11 mouse cellular contexts compared by ENCODE assay signal in genomic region chr2:102071022-102071717, GRCm38 (mm10).
A peak's percentile ranks its signal among the peaks of the same experiment; 100 is the strongest.
DNase-seq lines count a peak whose midpoint lies in the region; ATAC-seq lines count a peak whose summit lies in the region.
"Had no signal": no experiment of that assay in that cellular context is flagged by ENCODE, and none has a peak within 500 bp of the region (broad histone marks: within the 10 kb centered on the region; RNA-seq: fewer than 3 reads in every experiment).

No protein-coding gene starts in this region.

- no peaks in the 10 kb centered on the region for H3K27me3 ChIP-seq in heart, embryonic 16.5 days (ENCODE audit: control insufficient read depth, insufficient read depth, low read length)

- H3K9me3 ChIP-seq in heart, embryonic 16.5 days (replicated peaks; ENCODE audit: control insufficient read depth, low read length) = no peaks in the 10 kb centered on the region

- H3K4me3 ChIP-seq in heart, embryonic 16.5 days (ENCODE audit: low read length) = no peak overlapping the region
- H3K4me3 ChIP-seq: myocyte had no signal

- peak overlapping the region; percentile 34; the same call in 1 of the 2 replicates for H3K27ac ChIP-seq in heart, embryonic 16.5 days (ENCODE audit: low read length)

- H3K9ac ChIP-seq in heart, embryonic 16.5 days (ENCODE audit: low read length) = no peak overlapping the region

- peaks cover 7% of the 10 kb centered on the region for H3K4me1 ChIP-seq in heart, embryonic 16.5 days (ENCODE audit: control insufficient read depth, insufficient read depth, low read length)

- WGBS in heart, embryonic 16.5 days = 71% methylated on average over 10 of the region's 10 CpGs

- H3K36me3 ChIP-seq in heart, embryonic 16.5 days (ENCODE audit: control insufficient read depth, insufficient read depth) = no peaks in the 10 kb centered on the region

- no peak overlapping the region for H3K4me2 ChIP-seq in heart, embryonic 16.5 days (ENCODE audit: low read depth, low read length)

- no peak for ATAC-seq in heart, embryonic 16.5 days (replicated peaks; ENCODE audit: extremely low read depth, insufficient read depth, low FRiP score)

- DNase-seq in heart, adult 8-10 months (ENCODE audit: low spot score) = no peak
- peak; percentile 63 for DNase-seq in right cerebral cortex, adult 18-20 months
- DNase-seq in right cerebral cortex, postnatal 25 days = no peak
- DNase-seq in cerebellum, adult 9-10 months = peak; percentile 85
- DNase-seq in right cerebral cortex, postnatal 10 days (ENCODE audit: low spot score in 2 of 2) = peak; percentile 69 to 79
- no peak for DNase-seq in embryo, embryonic 9.5 days (ENCODE audit: extremely low spot score)
- no peak for DNase-seq in heart, adult 18-20 months
- DNase-seq: gastrocnemius, postnatal 14 days; thymus, postnatal 14 days had no signal

Comparison
In these comparisons a context has a peak if more than half of its experiments do, and no peak if none do; other contexts are left out.
1. DNase-seq: peak in right cerebral cortex, adult 18-20 months (single experiment), cerebellum, adult 9-10 months (single experiment) and right cerebral cortex, postnatal 10 days (2 of 2); none in heart, adult 8-10 months (single experiment), right cerebral cortex, postnatal 25 days (single experiment), embryo, embryonic 9.5 days (single experiment) and heart, adult 18-20 months (0 of 2).